Mouse (Mus musculus) limb, embryonic 13.5 days (tissue): Measurements from ENCODE around the gene Ttll6. TPM values are rescaled to one million over a fixed set of nuclear protein-coding genes. Genes with fewer than 3 reads are reported as not detected.

ENCODE experiments used
- ATAC-seq: fragments of 200-750 bp; cut with Nextera tagmentation; 2 replicates; pipeline ENCODE4 v1.8.0; 2017; ENCODE audit warnings: low read depth, moderate number of reproducible peaks, moderate TSS enrichment; ENCODE audit not compliant: low FRiP score
- H3K27ac ChIP-seq: fragments of 300-500 bp; sonication (generic); 2 replicates; pipeline ENCODE4 v1.5.1; 2015; ENCODE audit warnings: inconsistent platforms, mild to moderate bottlenecking, moderate library complexity
- H3K27me3 ChIP-seq: fragments of 300-500 bp; sonication (generic); 2 replicates; pipeline ENCODE4 v1.6.1; 2015; ENCODE audit warnings: mild to moderate bottlenecking, inconsistent platforms
- H3K36me3 ChIP-seq: fragments of 300-500 bp; sonication (generic); 2 replicates; pipeline ENCODE4 v1.6.1; 2015; ENCODE audit warnings: inconsistent platforms, mild to moderate bottlenecking, moderate library complexity
- H3K4me1 ChIP-seq: fragments of 300-500 bp; sonication (generic); 2 replicates; pipeline ENCODE4 v1.6.1; 2015; ENCODE audit warnings: inconsistent platforms
- H3K4me2 ChIP-seq: fragments of 300-500 bp; sonication (generic); replicated peaks from 2 replicates; pipeline ENCODE4 v1.6.1; 2015; ENCODE audit warnings: inconsistent platforms, mild to moderate bottlenecking, moderate library complexity
- H3K4me3 ChIP-seq: fragments of 300-500 bp; sonication (generic); 2 replicates; pipeline ENCODE4 v1.5.1; 2015; ENCODE audit warnings: moderate library complexity, mild to moderate bottlenecking, inconsistent platforms
- H3K9ac ChIP-seq: fragments of 300-500 bp; sonication (generic); 2 replicates; pipeline ENCODE4 v1.6.1; 2015; ENCODE audit warnings: mild to moderate bottlenecking, inconsistent platforms
- H3K9me3 ChIP-seq: fragments of 300-500 bp; sonication (generic); 2 replicates; pipeline ENCODE4 v1.6.1; 2016; ENCODE audit warnings: inconsistent platforms
- WGBS: fragments of 180-500 bp; shearing (Covaris S2); methylation state at CpG from one replicate; pipeline ENCODE4 v1.1.7; 2015; 5-methylcytosine and 5-hydroxymethylcytosine counted together
- polyA plus RNA-seq: library from polyadenylated mRNA; unstranded; fragments of >200 nt; fragmentation: Nextera tagmentation; extraction: Ambion mirVana; gene quantifications from 2 replicates; pipeline ENCODE4 v1.2.1, GENCODE M21; 2015

Ttll6 gene
- polyA plus RNA-seq, 1 experiment from 2014 or later = not detected

GRCm38 (mm10) chr11:96181061-96181460 is 47.5 kb downstream of the Ttll6 start:
- Histone ChIP-seq H3K9me3 (peaks cover 7% of the 10 kb centered on the region), H3K27me3 (peaks cover 99% of the 10 kb centered on the region), H3K27ac (no peak overlapping the region), H3K4me3 (no peak overlapping the region), H3K36me3 (no peaks in the 10 kb centered on the region), H3K4me2 (no peak overlapping the region), H3K4me1 (no peaks in the 10 kb centered on the region), H3K9ac (no peak overlapping the region)
- WGBS = 22% methylated on average over 4 of the region's 4 CpGs
- no peak for ATAC-seq

DNA sequence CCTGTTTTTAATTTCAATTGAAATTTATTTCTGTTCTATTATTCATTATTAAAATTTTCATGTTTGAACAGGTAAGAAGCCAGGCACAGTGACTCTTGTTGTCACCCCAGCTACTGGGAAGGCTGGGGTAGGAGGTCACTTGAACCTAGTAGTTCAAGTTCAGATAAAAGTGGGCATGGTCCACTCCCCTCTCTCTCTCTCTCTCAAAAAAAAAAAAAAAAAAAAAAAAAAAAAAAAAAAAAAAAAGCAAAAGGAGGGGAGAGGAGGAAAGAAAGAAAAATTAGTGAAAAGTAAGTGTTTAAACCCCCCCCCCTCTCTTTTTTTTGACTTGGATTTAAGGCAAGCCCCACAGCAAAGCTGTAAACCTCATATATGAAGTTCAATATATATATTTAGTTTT is 50.6 kb downstream of the Ttll6 start:
- peaks cover 7% of the 10 kb centered on the region for H3K9me3 ChIP-seq
- H3K4me1 ChIP-seq = no peaks in the 10 kb centered on the region
- H3K27me3 ChIP-seq = peaks cover 100% of the 10 kb centered on the region
- no peak overlapping the region for H3K4me2 ChIP-seq
- no peak overlapping the region for H3K4me3 ChIP-seq
- H3K9ac ChIP-seq = no peak overlapping the region
- H3K36me3 ChIP-seq = no peaks in the 10 kb centered on the region
- ATAC-seq = no peak
- no peak overlapping the region for H3K27ac ChIP-seq

DNA sequence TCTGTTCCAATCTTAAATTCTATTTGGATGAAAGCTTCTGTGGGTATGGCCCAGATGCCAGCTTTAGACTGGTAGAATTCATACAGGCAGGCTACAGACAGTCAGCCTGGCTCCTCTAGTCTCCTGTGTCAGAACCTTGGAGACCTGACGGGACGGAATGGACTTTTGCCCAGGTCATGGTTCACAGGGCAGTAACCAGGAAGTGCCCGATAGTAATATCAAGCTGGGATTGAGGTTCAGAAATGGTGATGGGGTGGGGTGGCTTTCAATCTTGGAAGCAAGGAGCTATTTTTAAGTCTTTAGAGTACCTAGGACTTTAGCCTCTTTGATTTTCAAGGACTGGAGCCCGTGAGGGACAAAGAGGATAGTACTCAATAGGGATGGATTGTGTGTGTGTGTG is 53.7 kb downstream of the Ttll6 start:
- no peak overlapping the region for H3K9ac ChIP-seq
- H3K4me3 ChIP-seq = no peak overlapping the region
- no peak for ATAC-seq
- no peaks in the 10 kb centered on the region for H3K36me3 ChIP-seq
- H3K4me2 ChIP-seq = no peak overlapping the region
- 18% methylated on average over 4 of the region's 4 CpGs for WGBS
- H3K4me1 ChIP-seq = no peaks in the 10 kb centered on the region
- H3K27me3 ChIP-seq = peaks cover 99% of the 10 kb centered on the region
- H3K9me3 ChIP-seq = peaks cover 7% of the 10 kb centered on the region
- H3K27ac ChIP-seq = no peak overlapping the region

GRCm38 (mm10) chr11:96189810-96190522 is 56.4 kb downstream of the Ttll6 start:
- no peaks in the 10 kb centered on the region for H3K9me3 ChIP-seq
- H3K4me3 ChIP-seq = no peak overlapping the region
- H3K4me2 ChIP-seq = no peak overlapping the region
- WGBS = under 1% methylated on average over 28 of the region's 28 CpGs
- peaks cover 99% of the 10 kb centered on the region for H3K27me3 ChIP-seq
- H3K27ac ChIP-seq = no peak overlapping the region
- ATAC-seq = no peak
- no peak overlapping the region for H3K9ac ChIP-seq
- no peaks in the 10 kb centered on the region for H3K36me3 ChIP-seq
- H3K4me1 ChIP-seq = peaks cover 9% of the 10 kb centered on the region

- H3K36me3 ChIP-seq = no peaks in the 10 kb centered on the region
- H3K27me3 ChIP-seq = peaks cover 99% of the 10 kb centered on the region
- no peak overlapping the region for H3K4me2 ChIP-seq
- H3K4me3 ChIP-seq = no peak overlapping the region
- no peak overlapping the region for H3K27ac ChIP-seq
- 3% methylated on average over 5 of the region's 5 CpGs for WGBS
- no peaks in the 10 kb centered on the region for H3K9me3 ChIP-seq
- H3K4me1 ChIP-seq = peaks cover 9% of the 10 kb centered on the region
- H3K9ac ChIP-seq = no peak overlapping the region
- ATAC-seq = no peak
These were observed 57.5 kb downstream of the Ttll6 start for GRCm38 (mm10) chr11:96191132-96191531.

GRCm38 (mm10) chr11:96193521-96194400 is 60.2 kb downstream of the Ttll6 start, which contains the start of gene Hoxb13:
Hoxb13 (plus strand) TSS chr11:96194316.
- H3K9ac ChIP-seq = no peak within 1 kb of the TSS
- H3K27me3 ChIP-seq = peaks cover 99% of the 10 kb centered on the region
- WGBS = under 1% methylated on average over 35 of the region's 35 CpGs
- peak within 1 kb of the TSS; percentile 51 for H3K4me2 ChIP-seq
- no peaks in the 10 kb centered on the region for H3K9me3 ChIP-seq
- no peak within 1 kb of the TSS for H3K27ac ChIP-seq
- peaks cover 9% of the 10 kb centered on the region for H3K4me1 ChIP-seq
- peak within 1 kb of the TSS; percentile 19 for H3K4me3 ChIP-seq
- no peak for ATAC-seq
- no peaks in the 10 kb centered on the region for H3K36me3 ChIP-seq

- no peak for ATAC-seq
- Histone ChIP-seq H3K27me3 (peaks cover 99% of the 10 kb centered on the region), H3K9ac (no peak overlapping the region), H3K36me3 (no peaks in the 10 kb centered on the region), H3K4me2 (peak overlapping the region; percentile 51), H3K27ac (no peak overlapping the region), H3K9me3 (no peaks in the 10 kb centered on the region), H3K4me3 (peak overlapping the region; percentile 19), H3K4me1 (peaks cover 9% of the 10 kb centered on the region)
- WGBS = 3% methylated on average over 10 of the region's 10 CpGs
These were observed 60.8 kb downstream of the Ttll6 start for GRCm38 (mm10) chr11:96194401-96194710.

DNA sequence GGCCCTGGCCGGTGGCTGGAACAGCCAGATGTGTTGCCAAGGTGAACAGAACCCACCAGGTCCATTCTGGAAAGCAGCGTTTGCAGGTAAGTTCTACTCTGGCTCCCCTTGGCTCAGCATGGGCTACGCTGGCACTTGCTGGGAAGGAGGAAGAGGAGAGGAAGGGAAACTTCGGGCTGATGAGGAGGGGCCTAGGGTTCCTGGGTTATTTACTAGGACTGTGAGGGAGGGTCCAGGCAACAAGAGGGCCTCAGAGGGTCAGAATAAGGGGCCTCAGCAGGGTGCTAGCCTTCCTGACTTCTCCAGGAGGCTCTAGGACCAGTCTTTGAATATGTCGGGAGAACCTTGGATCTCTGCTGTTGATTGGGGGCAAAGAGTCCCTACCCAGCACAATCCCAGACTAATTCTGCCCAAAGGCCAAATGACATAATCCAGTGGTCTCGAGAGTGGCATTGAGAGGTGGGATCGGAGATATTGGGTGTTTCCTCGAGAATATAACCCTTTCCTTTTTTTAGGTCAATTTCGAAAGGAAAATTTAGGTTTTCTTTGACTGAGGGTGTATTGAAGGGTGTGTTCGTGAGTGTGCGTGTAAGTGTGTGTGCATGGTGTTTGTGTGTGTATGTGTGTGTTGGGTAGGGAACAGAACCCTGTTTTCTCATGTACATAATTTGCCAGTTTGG is 61.5 kb downstream of the Ttll6 start:
- no peak overlapping the region for H3K27ac ChIP-seq
- no peak overlapping the region; the same call in 1 of the 2 replicates for H3K4me3 ChIP-seq
- H3K36me3 ChIP-seq = no peaks in the 10 kb centered on the region
- H3K9me3 ChIP-seq = no peaks in the 10 kb centered on the region
- 6% methylated on average over 11 of the region's 11 CpGs for WGBS
- H3K27me3 ChIP-seq = peaks cover 100% of the 10 kb centered on the region
- H3K4me1 ChIP-seq = peaks cover 9% of the 10 kb centered on the region
- no peak overlapping the region for H3K4me2 ChIP-seq
- H3K9ac ChIP-seq = no peak overlapping the region
- no peak for ATAC-seq

DNA sequence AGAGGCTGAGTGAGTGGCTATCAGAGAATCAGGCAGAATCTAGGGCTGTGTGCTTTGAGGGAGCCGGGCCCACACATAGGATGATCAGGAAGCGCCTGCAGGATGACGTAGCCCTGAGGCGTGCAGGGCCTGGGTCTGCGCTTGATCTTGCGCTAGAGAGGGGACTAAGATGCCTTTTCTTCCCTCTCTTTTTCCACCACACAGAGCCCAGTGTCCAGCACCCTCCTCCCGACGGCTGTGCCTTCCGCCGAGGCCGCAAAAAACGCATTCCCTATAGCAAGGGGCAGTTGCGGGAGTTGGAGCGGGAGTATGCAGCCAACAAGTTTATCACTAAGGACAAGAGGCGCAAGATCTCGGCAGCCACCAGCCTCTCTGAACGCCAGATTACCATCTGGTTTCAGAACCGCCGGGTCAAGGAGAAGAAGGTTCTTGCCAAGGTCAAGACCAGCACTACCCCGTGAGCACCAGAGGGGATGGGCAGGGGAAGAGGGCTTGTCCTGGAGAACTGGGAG is 62.2 kb downstream of the Ttll6 start:
- H3K27me3 ChIP-seq = peaks cover 100% of the 10 kb centered on the region
- H3K4me2 ChIP-seq = no peak overlapping the region
- peaks cover 9% of the 10 kb centered on the region for H3K4me1 ChIP-seq
- no peak overlapping the region for H3K9ac ChIP-seq
- H3K36me3 ChIP-seq = no peaks in the 10 kb centered on the region
- no peak overlapping the region for H3K4me3 ChIP-seq
- no peak for ATAC-seq
- WGBS = 1% methylated on average over 20 of the region's 20 CpGs
- no peak overlapping the region for H3K27ac ChIP-seq
- H3K9me3 ChIP-seq = no peaks in the 10 kb centered on the region

- Histone ChIP-seq H3K4me3 (no peak overlapping the region), H3K4me2 (no peak overlapping the region), H3K4me1 (peaks cover 8% of the 10 kb centered on the region), H3K9me3 (no peaks in the 10 kb centered on the region), H3K36me3 (no peaks in the 10 kb centered on the region), H3K9ac (no peak overlapping the region), H3K27me3 (peaks cover 100% of the 10 kb centered on the region), H3K27ac (no peak overlapping the region)
- WGBS = 1% methylated on average over 12 of the region's 12 CpGs
- no peak for ATAC-seq
These were observed 65.1 kb downstream of the Ttll6 start for GRCm38 (mm10) chr11:96198642-96199041.

GRCm38 (mm10) chr11:96199181-96200086 is 65.8 kb downstream of the Ttll6 start:
- H3K4me1 ChIP-seq = 0 out of 2 replicates have a peak, but pooled peaks cover under 1% of the 10 kb centered on the region

More at GRCm38 (mm10) chr11:96199181-96200086, 65.8 kb downstream of the Ttll6 start:
- H3K4me3 ChIP-seq = peak overlapping the region; percentile 10; the same call in 1 of the 2 replicates
- no peak overlapping the region for H3K9ac ChIP-seq
- H3K36me3 ChIP-seq = no peaks in the 10 kb centered on the region
- H3K27me3 ChIP-seq = peaks cover 100% of the 10 kb centered on the region
- no peak overlapping the region for H3K27ac ChIP-seq
- H3K9me3 ChIP-seq = no peaks in the 10 kb centered on the region
- no peak for ATAC-seq
- H3K4me2 ChIP-seq = no peak overlapping the region
- 2% methylated on average over 22 of the region's 22 CpGs for WGBS
